Mouse (Mus musculus): ENCODE data around the gene Dot1l.

Dot1l gene

DNA sequence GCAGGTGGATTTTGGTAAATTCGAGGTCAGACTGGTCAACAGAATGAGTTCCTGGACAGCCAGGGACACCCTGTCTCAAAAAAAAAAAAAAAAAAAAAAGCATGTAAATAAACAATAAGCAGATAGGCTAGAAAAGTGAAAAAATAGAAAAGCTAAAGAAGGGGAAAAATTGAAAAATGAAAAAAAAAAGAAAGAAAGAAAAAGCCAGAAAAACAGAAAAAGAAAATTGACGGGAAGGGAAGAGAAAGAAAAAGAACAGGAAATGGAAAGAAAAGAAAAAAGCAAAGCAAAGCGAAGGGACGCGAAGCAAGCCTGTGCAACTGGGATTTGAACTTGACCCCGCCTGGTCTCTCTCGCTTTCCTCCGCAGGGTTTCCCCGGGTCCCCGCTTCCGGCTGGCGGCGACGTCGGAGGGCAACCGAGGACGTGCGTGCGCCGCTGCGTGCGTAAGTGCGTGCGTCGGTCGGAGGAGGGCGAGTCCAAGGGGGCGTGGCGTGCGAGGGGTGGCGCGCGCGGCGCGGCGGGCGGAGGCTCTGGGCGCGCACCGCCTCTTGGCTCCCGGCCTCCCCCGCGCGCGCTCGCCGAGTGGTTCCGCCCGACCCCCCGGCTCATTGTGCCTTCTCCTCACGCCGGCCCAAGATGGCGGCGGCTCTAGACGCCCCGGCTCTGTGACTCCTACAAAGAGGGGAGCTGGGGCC is at the start of gene Dot1l:
Dot1l (plus strand) TSS at position 613 of the 697 bp plus-strand sequence.
- DNase-seq (ENCODE audit: low spot score in 2 of 2), result peak; percentile 95 to 98

- no peak for DNase-seq (ENCODE audit: low spot score in 2 of 2)
These were observed 49.5 kb upstream of the Dot1l start for GRCm38 (mm10) chr10:80705479-80705878.

DNA sequence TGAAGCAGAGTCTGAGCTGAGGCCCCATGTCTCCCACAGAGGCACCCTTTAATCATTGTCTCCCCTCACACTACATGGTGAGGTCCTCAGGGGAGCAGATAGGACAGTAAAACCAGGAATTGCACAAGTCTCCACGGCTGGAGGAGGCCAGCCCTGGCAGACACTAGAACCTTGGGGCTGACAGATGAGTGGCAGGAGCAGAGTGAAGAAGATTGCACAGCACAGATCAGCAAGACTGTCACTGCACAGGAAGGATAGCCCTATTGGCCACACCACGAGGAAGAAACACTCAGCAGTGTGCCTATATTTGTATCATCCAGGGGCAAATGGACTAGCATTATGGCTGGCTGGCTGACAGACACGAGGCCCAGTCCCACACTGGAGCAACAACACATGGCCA is 44.2 kb upstream of the Dot1l start:
- DNase-seq (ENCODE audit: low spot score in 2 of 2), result no peak

- DNase-seq (ENCODE audit: low spot score in 2 of 2), result no peak
These were observed 37.7 kb upstream of the Dot1l start for GRCm38 (mm10) chr10:80717281-80717680.

DNA sequence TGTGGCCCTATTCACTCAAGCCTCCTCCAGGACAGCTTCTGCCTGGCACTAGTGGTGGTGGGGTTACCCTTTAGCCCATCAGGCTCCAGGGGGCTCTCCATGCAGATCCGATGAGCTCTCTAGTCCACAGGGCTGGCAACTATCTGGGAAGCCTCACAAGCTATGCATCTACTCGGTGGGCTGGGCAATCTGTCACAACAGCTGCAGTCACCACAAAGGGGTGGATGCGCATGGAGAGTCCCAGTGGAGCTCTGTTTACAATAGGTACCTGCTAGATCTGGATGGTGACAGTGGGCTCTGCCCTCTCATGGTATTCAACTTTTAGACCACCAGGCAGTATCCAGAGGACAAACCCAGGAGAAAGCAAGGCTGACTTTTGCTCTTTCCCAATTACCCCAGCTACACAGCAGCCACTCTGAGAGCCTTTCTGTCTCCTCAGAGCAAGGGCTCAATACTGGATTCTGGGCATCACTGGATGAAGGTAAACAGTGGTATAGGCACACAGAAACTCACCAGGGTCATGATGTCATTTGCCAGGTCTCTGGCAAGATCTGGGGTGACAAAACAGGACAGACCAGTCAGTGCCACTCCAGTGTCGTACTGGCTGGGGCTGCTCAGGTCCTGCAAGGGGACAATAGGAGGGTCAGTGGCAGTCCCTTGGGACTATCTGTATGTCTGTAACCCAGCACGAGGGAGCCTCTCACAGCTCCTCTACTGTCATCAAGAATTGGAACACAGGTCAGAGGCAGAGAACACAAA is 27.5 kb upstream of the Dot1l start:
- DNase-seq (ENCODE audit: low spot score in 2 of 2), result no peak

GRCm38 (mm10) chr10:80732611-80733101 is 22.4 kb upstream of the Dot1l start:
- no peak for DNase-seq (ENCODE audit: low spot score in 2 of 2)

DNA sequence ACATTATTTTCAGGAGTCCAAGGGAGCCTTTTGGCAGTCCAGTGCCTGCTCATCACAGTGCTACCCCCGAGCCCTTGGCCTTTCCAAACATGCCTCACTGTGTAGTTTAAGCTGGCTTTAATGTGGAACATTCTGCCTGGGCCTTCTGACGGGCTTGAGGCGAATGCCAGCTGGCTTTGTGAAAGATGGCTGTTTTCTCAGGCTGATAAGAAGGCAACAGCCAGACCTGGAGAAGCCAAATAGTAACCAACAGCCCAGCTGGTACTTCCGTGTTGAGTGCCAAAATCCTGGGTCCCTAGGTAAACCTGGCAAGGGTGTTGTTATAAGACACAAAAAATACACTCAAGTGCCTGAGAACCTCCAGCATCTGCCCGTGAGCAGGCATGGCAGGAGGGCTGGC is 18.3 kb upstream of the Dot1l start:
- DNase-seq (ENCODE audit: low spot score in 2 of 2), result no peak

DNA sequence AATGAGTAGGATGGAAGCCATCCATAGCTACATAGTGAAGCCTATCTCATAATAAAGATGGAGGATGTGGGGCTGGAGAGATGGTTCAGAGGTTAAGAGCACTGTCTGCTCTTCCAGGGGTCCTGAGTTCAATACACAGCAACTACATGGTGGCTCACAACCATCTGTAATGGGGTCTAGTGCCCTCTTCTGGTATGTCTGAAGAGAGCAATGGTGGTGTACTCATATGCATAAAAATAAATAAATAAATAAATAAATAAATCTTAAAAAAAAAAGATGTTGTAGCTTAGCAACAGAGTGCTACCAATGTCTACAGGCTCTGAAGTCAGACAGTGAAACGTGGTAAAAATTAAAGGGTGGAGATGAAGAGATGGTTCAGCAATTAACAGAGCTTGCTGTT is 16.3 kb upstream of the Dot1l start:
- DNase-seq (ENCODE audit: low spot score in 2 of 2), result no peak

- no peak for DNase-seq (ENCODE audit: low spot score in 2 of 2)
These were observed 13.9 kb upstream of the Dot1l start for GRCm38 (mm10) chr10:80741146-80741545.

- DNase-seq (ENCODE audit: low spot score in 2 of 2), result peak in 1 of 2 experiments; percentile 44
These were observed 13.3 kb upstream of the Dot1l start for GRCm38 (mm10) chr10:80741634-80742179.

- peak; percentile 95 to 99 for DNase-seq (ENCODE audit: low spot score in 2 of 2)
These were observed 12.6 kb upstream of the Dot1l start, which contains the start of gene Ap3d1 for GRCm38 (mm10) chr10:80742180-80742978. Ap3d1 (minus strand) TSS chr10:80742264.

DNA sequence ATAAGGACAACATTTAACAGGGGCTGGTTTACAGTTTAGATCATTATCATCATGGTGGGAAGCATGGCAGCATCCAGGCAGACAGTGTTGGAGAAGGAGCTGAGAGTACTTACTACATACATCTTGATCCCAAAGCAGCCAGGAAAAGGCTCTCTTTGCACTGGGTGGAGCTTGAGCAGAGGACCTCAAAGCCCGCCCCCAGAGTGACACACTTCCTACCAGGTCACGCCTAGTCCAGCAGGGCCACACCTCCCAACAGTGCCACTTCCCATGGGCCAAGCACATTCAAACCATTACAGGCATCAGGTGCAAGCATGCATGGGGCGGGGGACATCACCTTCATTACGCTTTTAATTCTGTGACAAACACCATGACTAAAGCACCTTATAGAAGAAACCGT is 10.7 kb upstream of the Dot1l start:
- DNase-seq (ENCODE audit: low spot score in 2 of 2), result no peak

DNA sequence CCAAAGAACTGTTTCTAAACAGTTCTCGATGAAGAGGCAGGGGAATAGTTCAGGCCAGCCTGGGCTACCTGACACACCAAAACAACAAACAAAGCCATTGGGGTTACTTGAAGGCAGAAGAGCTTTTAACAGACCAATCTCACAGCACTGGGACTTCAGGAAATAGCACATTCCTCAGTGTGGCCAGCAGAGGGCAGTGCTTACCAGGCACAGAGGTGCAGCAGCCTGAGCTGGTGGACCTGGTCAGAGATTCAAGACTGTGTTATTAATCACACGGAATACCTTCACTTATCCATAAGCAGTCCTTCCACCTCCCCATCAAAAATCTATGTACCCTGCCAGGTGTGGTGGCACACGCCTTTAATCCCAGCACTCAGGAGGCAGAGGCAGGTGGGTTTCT is 7.6 kb upstream of the Dot1l start:
- DNase-seq (ENCODE audit: low spot score in 2 of 2), result peak in 1 of 2 experiments; percentile 71

DNA sequence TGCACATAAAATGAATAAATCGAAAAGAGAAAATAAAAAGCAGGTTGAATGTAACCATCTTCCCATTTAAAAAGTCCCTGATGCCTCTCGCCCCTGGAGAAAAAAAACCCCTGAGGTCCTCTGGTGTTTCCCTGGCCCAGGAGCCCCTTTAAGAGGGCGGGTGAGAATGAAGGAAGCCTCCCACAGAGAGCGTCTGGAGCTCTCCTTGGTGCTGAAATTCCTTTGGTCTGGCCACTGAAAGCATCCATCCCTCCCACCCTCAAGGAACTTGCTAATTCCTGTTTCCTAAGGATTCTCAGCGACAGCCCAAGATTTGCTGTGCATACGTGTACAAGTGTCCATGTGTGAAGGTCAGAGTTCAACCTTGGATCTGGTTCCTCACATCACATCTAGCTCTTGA is 6.4 kb upstream of the Dot1l start:
- no peak for DNase-seq (ENCODE audit: low spot score in 2 of 2)

- DNase-seq (ENCODE audit: low spot score in 2 of 2), result peak; percentile 49 to 54
These were observed 3.7 kb upstream of the Dot1l start for GRCm38 (mm10) chr10:80751188-80751832.

- DNase-seq (ENCODE audit: low spot score in 2 of 2), result peak in 1 of 2 experiments; percentile 46
These were observed 2.9 kb upstream of the Dot1l start for GRCm38 (mm10) chr10:80752079-80752625.

- no peak for DNase-seq (ENCODE audit: low spot score in 2 of 2)
These were observed 447 bp downstream of the Dot1l start for GRCm38 (mm10) chr10:80755291-80756015.

DNA sequence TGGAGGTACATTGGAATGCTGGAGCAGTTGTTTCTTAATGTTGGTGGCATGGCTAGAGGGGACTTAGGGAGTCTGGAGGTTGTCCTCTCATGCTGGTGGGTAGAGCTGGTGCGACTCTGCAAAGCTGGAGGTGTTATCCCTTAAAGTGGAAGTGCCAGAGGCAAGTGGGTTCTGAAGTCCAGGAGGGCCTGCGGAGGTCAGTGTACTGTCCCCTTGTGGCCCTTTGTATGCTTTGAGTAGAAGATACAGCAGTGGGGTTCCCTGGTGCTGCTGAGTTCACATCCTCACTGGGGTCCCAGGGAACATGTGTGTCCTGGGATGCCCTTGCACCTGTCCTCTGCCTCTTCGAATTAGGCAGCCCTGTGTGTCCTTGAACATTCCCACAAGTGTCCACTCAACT is 1.1 kb downstream of the Dot1l start:
- DNase-seq (ENCODE audit: low spot score in 2 of 2), result no peak

- DNase-seq (ENCODE audit: low spot score in 2 of 2), result no peak
These were observed 1.5 kb downstream of the Dot1l start for GRCm38 (mm10) chr10:80756509-80756908.

DNA sequence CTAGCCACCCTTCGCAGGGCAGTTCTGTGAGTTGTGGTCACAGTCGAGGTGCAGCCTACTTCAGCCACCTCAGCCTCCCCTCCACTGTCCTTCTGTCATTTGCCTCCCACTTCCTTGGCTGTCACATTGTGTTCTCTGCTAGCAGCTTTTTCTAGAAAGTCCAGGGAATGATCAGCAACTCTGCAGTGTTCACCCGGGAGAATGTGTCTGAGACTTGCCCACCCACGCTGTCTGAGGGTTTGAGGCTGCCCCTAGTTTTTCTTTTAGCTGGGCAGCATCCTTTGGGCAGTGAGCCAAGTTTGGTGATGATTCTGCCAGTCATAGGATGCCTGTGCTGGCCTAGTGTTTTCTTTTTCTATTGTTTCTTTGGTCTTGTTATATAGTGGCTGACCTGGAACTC is 2.0 kb downstream of the Dot1l start:
- no peak for DNase-seq (ENCODE audit: low spot score in 2 of 2)
